Mouse (Mus musculus): ENCODE data around the gene Ccr1.

- TF ChIP-seq POLR2A (IDR thresholded peaks at IDR 0.05; ENCODE audit: low read depth, low read length), result no peak
- no peak for TF ChIP-seq CTCF (IDR thresholded peaks at IDR 0.05; ENCODE audit: extremely low read depth, insufficient read length, insufficient replicate concordance, low read depth, low read length)
Measured at GRCm38 (mm10) chr9:123929936-123930335, 38.6 kb downstream of the Ccr1 start.
